Mouse (Mus musculus) myocyte (in vitro differentiated cells): ENCODE data around the gene Bckdhb.

ENCODE experiments used
- E2F4 ChIP-seq: IDR thresholded peaks from one replicate; pipeline ENCODE4 v1.6.1; 2011; ENCODE audit warnings: mild to moderate bottlenecking, control low read depth, moderate library complexity; ENCODE audit not compliant: insufficient read depth
- MAX ChIP-seq: IDR thresholded peaks from one replicate; pipeline ENCODE4 v1.6.1; 2011; ENCODE audit warnings: low read depth, mild to moderate bottlenecking, control low read depth
- MYOG ChIP-seq, 3 experiments: IDR thresholded peaks; one replicate each; pipeline ENCODE4 v1.6.1; 2011; ENCODE audit warnings: control low read depth in 2 of 3, low read depth in 2 of 3, mild to moderate bottlenecking in 2 of 3; ENCODE audit not compliant: insufficient read length in 2 of 3, control insufficient read depth in 1 of 3, insufficient read depth in 1 of 3
- POLR2A ChIP-seq: IDR thresholded peaks from one replicate; pipeline ENCODE4 v1.6.1; 2011; ENCODE audit warnings: low read depth, mild to moderate bottlenecking, control low read depth, moderate library complexity; ENCODE audit not compliant: insufficient read length
- POLR2AphosphoS2 ChIP-seq: IDR thresholded peaks from one replicate; pipeline ENCODE4 v1.6.1; 2011; ENCODE audit warnings: low read depth, control low read depth; ENCODE audit not compliant: insufficient read length
- SRF ChIP-seq: IDR thresholded peaks from one replicate; pipeline ENCODE4 v1.6.1; 2011; ENCODE audit warnings: low read depth; ENCODE audit not compliant: control insufficient read depth, insufficient read length
- TCF12 ChIP-seq: IDR thresholded peaks from one replicate; pipeline ENCODE4 v1.6.1; 2011; ENCODE audit warnings: mild to moderate bottlenecking, control low read depth; ENCODE audit not compliant: poor library complexity, insufficient read depth, severe bottlenecking
- USF1 ChIP-seq: IDR thresholded peaks from one replicate; pipeline ENCODE4 v1.6.1; 2011; ENCODE audit warnings: low read depth, mild to moderate bottlenecking, control low read depth, moderate library complexity

GRCm38 (mm10) chr9:83963296-83963695 lies 38.4 kb downstream of the Bckdhb start:
- no peak for TF ChIP-seq E2F4
- no peak for TF ChIP-seq POLR2A
- no peak for TF ChIP-seq MAX
- TF ChIP-seq SRF = no peak
- no peak for TF ChIP-seq TCF12
- no peak for TF ChIP-seq USF1
- TF ChIP-seq POLR2AphosphoS2 = no peak
- no peak for TF ChIP-seq MYOG (IDR thresholded peaks at IDR 0.05; ENCODE audit: control insufficient read depth in 1 of 3, insufficient read depth in 1 of 3, insufficient read length in 2 of 3, low read depth in 2 of 3)
